Mouse (Mus musculus) erythroid progenitor cell, adult 5-6 weeks (primary cell): ENCODE results near the gene H2-Aa. TPM values are rescaled to one million over a fixed set of nuclear protein-coding genes. Genes with fewer than 3 reads are reported as not detected.
"Not testable (repeated sequence)": the region's sequence is repeated elsewhere in the genome, so short reads cannot be mapped to it uniquely, and the experiment has no call there.

Source experiments
- ATAC-seq: replicated peaks from 2 replicates; pipeline ENCODE4 v1.8.0; 2016; ENCODE audit warnings: moderate number of reproducible peaks, mild to moderate bottlenecking, moderate TSS enrichment, inconsistent platforms; ENCODE audit not compliant: poor library complexity, low FRiP score, severe bottlenecking
- total RNA-seq, 2 experiments: library from RNA; stranded (forward) in 1 of 2; stranded (reverse) in 1 of 2; fragments of 150-400 nt in 1 of 2; fragments of 186-747, 209-891 nt in 1 of 2; gene quantifications; 2 replicates each; pipeline versions ENCODE4 v1.2.3 to v1.2.4; 2015 to 2017; ENCODE audit warnings: low replicate concordance in 2 of 2

The H2-Aa gene
- 84.7 and 90.8 TPM in 2 replicates for total RNA-seq (2015; ENCODE audit: low replicate concordance)
- 26.8 and 27.5 TPM in 2 replicates for total RNA-seq (2017; ENCODE audit: low replicate concordance)

GRCm38 (mm10) chr17:34287648-34288047 lies at the start of gene H2-Aa:
H2-Aa (minus strand) TSS chr17:34287823.
- no peak for ATAC-seq

- ATAC-seq: no peak
Measured at GRCm38 (mm10) chr17:34331200-34331599, 43.6 kb upstream of the H2-Aa start.

- ATAC-seq: no peak
Measured at GRCm38 (mm10) chr17:34329807-34330206, 42.2 kb upstream of the H2-Aa start.

- no peak for ATAC-seq
Measured at GRCm38 (mm10) chr17:34326373-34326772, 38.8 kb upstream of the H2-Aa start.

GRCm38 (mm10) chr17:34325436-34325835 lies 37.8 kb upstream of the H2-Aa start, which contains the start of gene H2-Eb2:
H2-Eb2 (plus strand) TSS chr17:34325665.
- ATAC-seq: no peak

- no peak for ATAC-seq
Measured at GRCm38 (mm10) chr17:34317275-34317674, 29.7 kb upstream of the H2-Aa start.

- ATAC-seq: no peak
Measured at GRCm38 (mm10) chr17:34316697-34317096, 29.1 kb upstream of the H2-Aa start.

GRCm38 (mm10) chr17:34315512-34315911 lies 27.9 kb upstream of the H2-Aa start:
- no peak for ATAC-seq

GRCm38 (mm10) chr17:34314286-34314685 lies 26.7 kb upstream of the H2-Aa start:
- no peak for ATAC-seq

GRCm38 (mm10) chr17:34313393-34313792 lies 25.8 kb upstream of the H2-Aa start:
- ATAC-seq: peak; percentile 73

GRCm38 (mm10) chr17:34312185-34312584 lies 24.6 kb upstream of the H2-Aa start:
- ATAC-seq: no peak

- not testable (repeated sequence) for ATAC-seq
Measured at GRCm38 (mm10) chr17:34310526-34310925, 22.9 kb upstream of the H2-Aa start.

GRCm38 (mm10) chr17:34309683-34310385 lies 22.2 kb upstream of the H2-Aa start:
- ATAC-seq: 0 out of 2 replicates have a peak, but pooled peaks have one; percentile 48

GRCm38 (mm10) chr17:34309225-34309624 lies 21.6 kb upstream of the H2-Aa start:
- ATAC-seq: no peak

GRCm38 (mm10) chr17:34308161-34308560 lies 20.5 kb upstream of the H2-Aa start:
- no peak for ATAC-seq

- ATAC-seq: no peak
Measured at GRCm38 (mm10) chr17:34307216-34307615, 19.6 kb upstream of the H2-Aa start.

GRCm38 (mm10) chr17:34306407-34306806 lies 18.8 kb upstream of the H2-Aa start:
- ATAC-seq: no peak

- no peak for ATAC-seq
Measured at GRCm38 (mm10) chr17:34305380-34306030, 17.9 kb upstream of the H2-Aa start, which contains the start of gene H2-Eb1. H2-Eb1 (plus strand) TSS chr17:34305867.

GRCm38 (mm10) chr17:34304751-34305150 lies 17.1 kb upstream of the H2-Aa start:
- ATAC-seq: no peak

GRCm38 (mm10) chr17:34303789-34304188 lies 16.2 kb upstream of the H2-Aa start:
- no peak for ATAC-seq

- ATAC-seq: no peak
Measured at GRCm38 (mm10) chr17:34301670-34302190, 14.1 kb upstream of the H2-Aa start.
